Mouse (Mus musculus): ENCODE measurements at regions not wholly inside any gene's neighbourhood (a gene's known extent, or its start where the extent isn't known, plus 50 kb on each side); places are given as distances from the start of the nearest gene placed in this dataset.

- 68% methylated on average over 6 of the region's 6 CpGs for WGBS
- H3K4me2 ChIP-seq (ENCODE audit: low read depth, low read length): no peak overlapping the region
- H3K4me3 ChIP-seq (ENCODE audit: low read depth, low read length): no peak overlapping the region
- no peak overlapping the region for H3K9ac ChIP-seq (replicated peaks; ENCODE audit: low read depth, low read length)
- no peaks in the 10 kb centered on the region for H3K4me1 ChIP-seq (ENCODE audit: control insufficient read depth, insufficient read depth, low read length)
- ATAC-seq (ENCODE audit: low read depth): no peak
- no peak overlapping the region for H3K27ac ChIP-seq (ENCODE audit: low read depth, low read length)
- no peaks in the 10 kb centered on the region for H3K36me3 ChIP-seq (ENCODE audit: control insufficient read depth, insufficient read depth, low read length)
- no peaks in the 10 kb centered on the region for H3K9me3 ChIP-seq (ENCODE audit: control insufficient read depth, low read length)
- H3K27me3 ChIP-seq (ENCODE audit: control insufficient read depth, insufficient read depth, low read length): no peaks in the 10 kb centered on the region
Observed at GRCm38 (mm10) chr14:105999801-106000200, 103.2 kb upstream of the Spry2 start.

- H3K27me3 ChIP-seq (ENCODE audit: control insufficient read depth, insufficient read depth, low read length): no peaks in the 10 kb centered on the region
- no peak for ATAC-seq (ENCODE audit: low read depth)
- no peak overlapping the region for H3K4me2 ChIP-seq (ENCODE audit: low read depth, low read length)
- H3K9me3 ChIP-seq (ENCODE audit: control insufficient read depth, low read length): no peaks in the 10 kb centered on the region
- H3K4me1 ChIP-seq (ENCODE audit: control insufficient read depth, insufficient read depth, low read length): no peaks in the 10 kb centered on the region
- H3K36me3 ChIP-seq (ENCODE audit: control insufficient read depth, insufficient read depth, low read length): no peaks in the 10 kb centered on the region
- no peak overlapping the region for H3K27ac ChIP-seq (ENCODE audit: low read depth, low read length)
- H3K9ac ChIP-seq (replicated peaks; ENCODE audit: low read depth, low read length): no peak overlapping the region
- 90% methylated on average over 2 of the region's 2 CpGs for WGBS
- H3K4me3 ChIP-seq (ENCODE audit: low read depth, low read length): no peak overlapping the region
Observed at GRCm38 (mm10) chr14:106007769-106008168, 98.2 kb upstream of the Trim52 start.

DNA sequence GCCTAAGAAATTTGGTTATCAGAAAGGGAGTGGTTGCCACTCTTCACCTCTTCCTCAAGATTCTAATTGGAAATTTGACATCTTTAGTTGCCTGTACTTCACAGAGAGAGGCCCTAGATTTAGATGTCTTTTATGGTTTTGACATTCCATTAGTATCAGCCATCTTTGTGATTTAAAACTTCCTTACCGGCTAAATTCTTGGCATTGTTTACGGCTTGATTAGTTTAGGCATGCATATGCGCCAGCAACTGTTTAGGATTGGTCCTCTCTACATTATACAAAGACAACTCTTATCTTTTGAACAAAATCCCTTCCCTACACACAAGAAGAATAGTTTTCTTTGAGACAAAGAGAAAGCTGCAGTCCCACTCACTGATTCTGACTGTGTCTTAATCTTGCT lies 97.0 kb upstream of the Trim52 start:
- ATAC-seq (ENCODE audit: low read depth): no peak
- Histone ChIP-seq H3K4me2 (ENCODE audit: low read depth, low read length) (no peak overlapping the region), H3K4me1 (ENCODE audit: control insufficient read depth, insufficient read depth, low read length) (no peaks in the 10 kb centered on the region), H3K9me3 (ENCODE audit: control insufficient read depth, low read length) (no peaks in the 10 kb centered on the region), H3K36me3 (ENCODE audit: control insufficient read depth, insufficient read depth, low read length) (no peaks in the 10 kb centered on the region), H3K27ac (ENCODE audit: low read depth, low read length) (no peak overlapping the region), H3K9ac (replicated peaks; ENCODE audit: low read depth, low read length) (no peak overlapping the region), H3K4me3 (ENCODE audit: low read depth, low read length) (no peak overlapping the region), H3K27me3 (ENCODE audit: control insufficient read depth, insufficient read depth, low read length) (no peaks in the 10 kb centered on the region)
- 76% methylated on average over 3 of the region's 3 CpGs for WGBS

DNA sequence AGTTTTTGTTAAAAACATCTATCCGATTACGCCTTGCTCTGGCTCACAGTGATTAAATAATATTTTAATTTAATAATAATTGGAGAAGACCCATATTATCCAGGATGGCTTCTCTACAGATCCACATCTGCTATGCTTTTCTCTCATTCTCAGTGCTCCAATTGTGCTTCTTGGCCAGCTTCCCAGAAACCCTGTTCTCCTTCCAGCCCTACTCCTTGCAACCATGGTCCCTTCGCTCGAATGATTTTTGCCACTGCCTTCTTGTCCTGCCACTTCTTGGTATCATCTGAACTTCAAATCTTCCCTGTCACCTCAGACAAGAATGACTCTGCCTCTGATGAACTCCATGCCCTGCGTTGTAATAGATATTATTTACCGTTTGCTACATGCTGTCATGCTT lies 95.0 kb upstream of the Trim52 start:
- no peak for ATAC-seq (ENCODE audit: low read depth)
- no peak overlapping the region for H3K4me2 ChIP-seq (ENCODE audit: low read depth, low read length)

DNA sequence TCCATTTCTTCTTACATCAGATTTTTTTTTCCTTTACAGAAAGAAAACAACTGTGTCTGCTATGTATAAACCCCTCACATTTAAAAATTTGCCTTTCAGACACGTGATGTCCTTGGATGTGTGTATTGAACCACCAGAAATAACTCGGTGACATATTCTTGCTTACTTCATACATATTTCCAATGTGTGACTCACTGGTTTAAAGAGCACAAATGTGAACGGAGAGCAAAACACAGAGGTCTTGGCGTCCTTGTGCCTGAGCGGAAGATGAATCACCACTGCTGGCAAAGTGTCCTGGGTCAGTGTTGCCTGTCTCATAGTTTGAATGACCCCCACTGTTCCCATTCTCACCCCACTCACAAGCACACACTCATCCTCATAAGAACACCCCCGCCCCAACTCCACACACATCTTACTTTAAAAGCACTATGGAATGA lies 94.0 kb upstream of the Trim52 start:
- ATAC-seq (ENCODE audit: low read depth): no peak
- H3K4me2 ChIP-seq (ENCODE audit: low read depth, low read length): no peak overlapping the region
- H3K4me1 ChIP-seq (ENCODE audit: control insufficient read depth, insufficient read depth, low read length): no peaks in the 10 kb centered on the region
- no peak overlapping the region for H3K4me3 ChIP-seq (ENCODE audit: low read depth, low read length)
- no peak overlapping the region for H3K27ac ChIP-seq (ENCODE audit: low read depth, low read length)
- no peak overlapping the region for H3K9ac ChIP-seq (replicated peaks; ENCODE audit: low read depth, low read length)
- no peaks in the 10 kb centered on the region for H3K36me3 ChIP-seq (ENCODE audit: control insufficient read depth, insufficient read depth, low read length)
- H3K27me3 ChIP-seq (ENCODE audit: control insufficient read depth, insufficient read depth, low read length): no peaks in the 10 kb centered on the region
- 78% methylated on average over 6 of the region's 6 CpGs for WGBS
- H3K9me3 ChIP-seq (ENCODE audit: control insufficient read depth, low read length): no peaks in the 10 kb centered on the region

More for the DNA sequence above, 95.0 kb upstream of the Trim52 start:
- H3K36me3 ChIP-seq (ENCODE audit: control insufficient read depth, insufficient read depth, low read length): no peaks in the 10 kb centered on the region
- no peak overlapping the region for H3K27ac ChIP-seq (ENCODE audit: low read depth, low read length)
- H3K4me1 ChIP-seq (ENCODE audit: control insufficient read depth, insufficient read depth, low read length): no peaks in the 10 kb centered on the region
- no peak overlapping the region for H3K4me3 ChIP-seq (ENCODE audit: low read depth, low read length)
- no peaks in the 10 kb centered on the region for H3K27me3 ChIP-seq (ENCODE audit: control insufficient read depth, insufficient read depth, low read length)
- no peak overlapping the region for H3K9ac ChIP-seq (replicated peaks; ENCODE audit: low read depth, low read length)
- 86% methylated on average over 6 of the region's 6 CpGs for WGBS
- H3K9me3 ChIP-seq (ENCODE audit: control insufficient read depth, low read length): no peaks in the 10 kb centered on the region

GRCm38 (mm10) chr14:106022806-106023205 lies 83.2 kb upstream of the Trim52 start:
- no peak for ATAC-seq (ENCODE audit: low read depth)
- H3K27ac ChIP-seq (ENCODE audit: low read depth, low read length): no peak overlapping the region
- H3K4me1 ChIP-seq (ENCODE audit: control insufficient read depth, insufficient read depth, low read length): no peaks in the 10 kb centered on the region
- H3K27me3 ChIP-seq (ENCODE audit: control insufficient read depth, insufficient read depth, low read length): no peaks in the 10 kb centered on the region
- H3K9ac ChIP-seq (replicated peaks; ENCODE audit: low read depth, low read length): no peak overlapping the region
- no peak overlapping the region for H3K4me3 ChIP-seq (ENCODE audit: low read depth, low read length)
- H3K9me3 ChIP-seq (ENCODE audit: control insufficient read depth, low read length): no peaks in the 10 kb centered on the region
- 90% methylated on average over 7 of the region's 7 CpGs for WGBS
- H3K4me2 ChIP-seq (ENCODE audit: low read depth, low read length): no peak overlapping the region
- H3K36me3 ChIP-seq (ENCODE audit: control insufficient read depth, insufficient read depth, low read length): no peaks in the 10 kb centered on the region

DNA sequence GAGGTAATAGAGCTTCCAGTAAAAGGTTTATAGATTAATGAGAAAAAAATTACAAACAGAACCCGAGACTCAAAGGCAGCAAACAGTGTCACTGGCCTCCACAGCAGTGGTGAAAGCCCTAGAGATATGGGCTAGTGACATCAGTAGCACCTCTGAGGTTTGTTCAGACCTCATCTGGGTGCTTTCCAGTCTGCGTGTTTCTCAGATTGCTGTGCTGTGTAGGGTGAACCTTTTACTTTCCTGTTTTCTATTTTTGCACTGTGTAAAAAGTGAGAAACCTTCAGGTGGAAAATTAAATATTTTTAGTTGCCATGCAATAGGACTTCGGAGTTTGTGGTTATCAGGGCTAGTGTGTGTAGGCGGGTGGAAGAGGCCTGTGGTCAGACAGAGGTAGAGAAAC lies 79.2 kb upstream of the Trim52 start:
- H3K4me1 ChIP-seq (ENCODE audit: control insufficient read depth, insufficient read depth, low read length): no peaks in the 10 kb centered on the region
- H3K4me2 ChIP-seq (ENCODE audit: low read depth, low read length): no peak overlapping the region
- no peaks in the 10 kb centered on the region for H3K36me3 ChIP-seq (ENCODE audit: control insufficient read depth, insufficient read depth, low read length)
- 0 out of 2 replicates have a peak, but pooled peaks cover 3% of the 10 kb centered on the region for H3K9me3 ChIP-seq (ENCODE audit: control insufficient read depth, low read length)
- 91% methylated on average over 4 of the region's 4 CpGs for WGBS
- no peak overlapping the region for H3K4me3 ChIP-seq (ENCODE audit: low read depth, low read length)
- H3K9ac ChIP-seq (replicated peaks; ENCODE audit: low read depth, low read length): no peak overlapping the region
- no peaks in the 10 kb centered on the region for H3K27me3 ChIP-seq (ENCODE audit: control insufficient read depth, insufficient read depth, low read length)
- ATAC-seq (ENCODE audit: low read depth): no peak
- H3K27ac ChIP-seq (ENCODE audit: low read depth, low read length): no peak overlapping the region

GRCm38 (mm10) chr14:106027686-106028085 lies 78.3 kb upstream of the Trim52 start:
- H3K27ac ChIP-seq (ENCODE audit: low read depth, low read length): no peak overlapping the region
- no peak overlapping the region for H3K9ac ChIP-seq (replicated peaks; ENCODE audit: low read depth, low read length)
- no peaks in the 10 kb centered on the region for H3K27me3 ChIP-seq (ENCODE audit: control insufficient read depth, insufficient read depth, low read length)
- no peak for ATAC-seq (ENCODE audit: low read depth)
- 0 out of 2 replicates have a peak, but pooled peaks cover 3% of the 10 kb centered on the region for H3K9me3 ChIP-seq (ENCODE audit: control insufficient read depth, low read length)
- H3K4me2 ChIP-seq (ENCODE audit: low read depth, low read length): no peak overlapping the region
- H3K4me3 ChIP-seq (ENCODE audit: low read depth, low read length): no peak overlapping the region
- no peaks in the 10 kb centered on the region for H3K4me1 ChIP-seq (ENCODE audit: control insufficient read depth, insufficient read depth, low read length)
- 92% methylated on average over 5 of the region's 5 CpGs for WGBS
- H3K36me3 ChIP-seq (ENCODE audit: control insufficient read depth, insufficient read depth, low read length): no peaks in the 10 kb centered on the region

DNA sequence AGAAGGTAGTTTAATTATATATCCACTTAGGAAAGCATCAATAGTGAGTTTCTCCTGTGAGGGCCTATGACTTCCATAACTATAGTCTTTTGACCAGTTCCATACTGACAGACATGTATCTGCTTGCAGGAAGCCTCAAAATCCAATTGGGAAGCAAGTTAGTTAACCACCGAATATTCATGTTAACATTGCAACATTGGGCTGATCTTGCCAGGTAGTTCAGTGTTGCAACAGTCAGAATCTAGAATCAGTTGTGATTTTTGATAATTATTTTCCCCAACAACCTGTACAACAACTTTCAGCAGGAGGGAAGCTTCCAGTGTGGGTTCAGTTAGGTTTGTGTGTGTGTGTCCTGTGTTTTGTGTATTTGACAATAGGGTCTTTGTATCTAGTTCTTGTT lies 74.9 kb upstream of the Trim52 start:
- WGBS: 100% methylated on average over 1 of the region's 1 CpGs
- no peaks in the 10 kb centered on the region for H3K36me3 ChIP-seq (ENCODE audit: control insufficient read depth, insufficient read depth, low read length)
- no peak for ATAC-seq (ENCODE audit: low read depth)
- no peak overlapping the region for H3K27ac ChIP-seq (ENCODE audit: low read depth, low read length)
- 0 out of 2 replicates have a peak, but pooled peaks cover 3% of the 10 kb centered on the region for H3K9me3 ChIP-seq (ENCODE audit: control insufficient read depth, low read length)
- no peaks in the 10 kb centered on the region for H3K27me3 ChIP-seq (ENCODE audit: control insufficient read depth, insufficient read depth, low read length)
- H3K4me2 ChIP-seq (ENCODE audit: low read depth, low read length): no peak overlapping the region
- no peak overlapping the region for H3K9ac ChIP-seq (replicated peaks; ENCODE audit: low read depth, low read length)
- H3K4me3 ChIP-seq (ENCODE audit: low read depth, low read length): no peak overlapping the region
- H3K4me1 ChIP-seq (ENCODE audit: control insufficient read depth, insufficient read depth, low read length): no peaks in the 10 kb centered on the region

DNA sequence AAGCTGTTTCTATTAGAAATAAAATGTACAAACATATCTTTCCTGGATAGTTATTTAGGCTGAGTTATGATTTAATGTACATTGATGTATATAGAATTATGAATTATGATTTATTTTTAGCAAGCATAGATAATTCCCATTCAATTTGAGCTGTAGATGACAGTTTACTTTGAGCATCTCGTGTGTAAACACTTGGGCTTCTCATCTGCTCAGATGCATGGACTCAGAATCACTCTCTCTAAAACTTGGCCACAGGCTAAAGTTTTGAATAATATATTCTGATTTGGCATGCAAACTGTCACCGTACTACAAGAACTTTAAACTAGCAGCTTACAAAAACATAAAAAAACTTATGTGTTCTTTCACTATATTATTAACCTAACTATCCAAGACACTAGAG lies 72.2 kb upstream of the Trim52 start:
- Histone ChIP-seq H3K27me3 (ENCODE audit: control insufficient read depth, insufficient read depth, low read length) (no peaks in the 10 kb centered on the region), H3K36me3 (ENCODE audit: control insufficient read depth, insufficient read depth, low read length) (no peaks in the 10 kb centered on the region), H3K4me1 (ENCODE audit: control insufficient read depth, insufficient read depth, low read length) (no peaks in the 10 kb centered on the region), H3K4me2 (ENCODE audit: low read depth, low read length) (no peak overlapping the region), H3K9me3 (ENCODE audit: control insufficient read depth, low read length) (no peaks in the 10 kb centered on the region), H3K27ac (ENCODE audit: low read depth, low read length) (no peak overlapping the region), H3K4me3 (ENCODE audit: low read depth, low read length) (no peak overlapping the region), H3K9ac (replicated peaks; ENCODE audit: low read depth, low read length) (no peak overlapping the region)
- ATAC-seq (ENCODE audit: low read depth): no peak
- WGBS: 80% methylated on average over 2 of the region's 2 CpGs
